Mouse (Mus musculus) cerebellum, adult 2 months (tissue): ENCODE data around the gene Kcnj3. TPM values are rescaled to one million over a fixed set of nuclear protein-coding genes. Genes with fewer than 3 reads are reported as not detected.

Source experiments
- DNase-seq, 2 experiments: peaks; one replicate each; pipeline ENCODE4 v3.0.0; 2021
- H3K27ac ChIP-seq: fragments of 200-500 bp; 2 replicates; pipeline ENCODE4 v1.5.1; 2012; ENCODE audit warnings: low read length, control low read depth, inconsistent platforms; ENCODE audit not compliant: insufficient read depth
- H3K27me3 ChIP-seq: fragments of 200-500 bp; 2 replicates; pipeline ENCODE4 v1.6.1; 2012; ENCODE audit warnings: inconsistent platforms, mild to moderate bottlenecking, low read length, moderate library complexity; ENCODE audit not compliant: control insufficient read depth, insufficient read depth
- H3K4me1 ChIP-seq: fragments of 200-500 bp; 2 replicates; pipeline ENCODE4 v1.6.1; 2011; ENCODE audit warnings: low read length; ENCODE audit not compliant: control insufficient read depth, insufficient read depth
- H3K4me3 ChIP-seq: fragments of 200-500 bp; replicated peaks from 2 replicates; pipeline ENCODE3; 2011; ENCODE audit warnings: mild to moderate bottlenecking, low read depth, low read length, control low read depth; ENCODE audit not compliant: insufficient read depth
- CTCF ChIP-seq: fragments of 200-500 bp; IDR thresholded peaks from 2 replicates; pipeline ENCODE4 v1.5.1; 2011; ENCODE audit warnings: low read depth, mild to moderate bottlenecking, control low read depth, low read length, moderate library complexity, borderline replicate concordance; ENCODE audit not compliant: insufficient read depth
- POLR2A ChIP-seq: fragments of 200-500 bp; IDR thresholded peaks from 2 replicates; pipeline ENCODE4 v1.6.1; 2011; ENCODE audit warnings: low read length, control low read depth, borderline replicate concordance; ENCODE audit not compliant: insufficient read depth
- WGBS: fragments of 180-500 bp; shearing (Covaris S2); methylation state at CpG from one replicate; pipeline ENCODE4 v1.1.7; 2018; 5-methylcytosine and 5-hydroxymethylcytosine counted together
- polyA plus RNA-seq: library from polyadenylated mRNA; depleted of rRNA; stranded (reverse); fragments of >200 nt; gene quantifications from 2 replicates; pipeline ENCODE4 v1.2.3, GENCODE M21; 2012; rRNA removed

The Kcnj3 gene
- 57.5 and 57.7 TPM in 2 replicates for polyA plus RNA-seq

DNA sequence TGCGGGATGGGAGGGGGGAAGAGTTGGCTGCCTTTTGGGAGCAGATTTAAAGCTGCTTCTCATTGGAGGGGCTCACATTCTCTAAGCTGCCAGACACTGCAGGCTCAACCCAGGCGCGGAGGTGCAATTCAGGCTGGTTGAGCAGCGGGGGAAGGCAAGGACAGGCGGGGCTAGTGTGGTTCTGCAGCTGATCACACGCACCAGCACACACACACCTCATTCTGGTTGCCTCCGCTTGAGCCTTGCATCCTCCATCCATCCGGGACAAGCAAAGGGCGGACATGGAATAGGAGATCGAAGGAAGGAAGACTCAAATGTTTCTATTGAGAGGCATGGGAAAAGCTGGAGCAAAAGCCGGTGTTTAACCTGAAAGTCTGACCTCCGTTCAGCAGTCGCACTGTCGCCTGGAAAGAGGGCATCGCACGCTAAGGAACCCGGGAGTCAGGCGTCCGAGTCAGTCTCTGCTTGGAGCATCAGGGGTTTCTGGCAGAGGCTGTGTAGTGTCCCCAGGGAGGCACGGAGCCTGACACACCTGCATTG is at the start of gene Kcnj3:
Gene Kcnj3 (plus strand): TSS at position 250 of the 540 bp plus-strand sequence.
- no peaks in the 10 kb centered on the region for H3K27me3 ChIP-seq
- TF ChIP-seq CTCF = no peak
- peak; percentile 88 for TF ChIP-seq POLR2A
- H3K4me1 ChIP-seq = no peaks in the 10 kb centered on the region
- H3K4me3 ChIP-seq = peak within 1 kb of the TSS; percentile 59
- WGBS = under 1% methylated on average over 20 of the region's 20 CpGs
- peak; percentile 86 to 88 for DNase-seq
- peak within 1 kb of the TSS; percentile 91 for H3K27ac ChIP-seq

DNA sequence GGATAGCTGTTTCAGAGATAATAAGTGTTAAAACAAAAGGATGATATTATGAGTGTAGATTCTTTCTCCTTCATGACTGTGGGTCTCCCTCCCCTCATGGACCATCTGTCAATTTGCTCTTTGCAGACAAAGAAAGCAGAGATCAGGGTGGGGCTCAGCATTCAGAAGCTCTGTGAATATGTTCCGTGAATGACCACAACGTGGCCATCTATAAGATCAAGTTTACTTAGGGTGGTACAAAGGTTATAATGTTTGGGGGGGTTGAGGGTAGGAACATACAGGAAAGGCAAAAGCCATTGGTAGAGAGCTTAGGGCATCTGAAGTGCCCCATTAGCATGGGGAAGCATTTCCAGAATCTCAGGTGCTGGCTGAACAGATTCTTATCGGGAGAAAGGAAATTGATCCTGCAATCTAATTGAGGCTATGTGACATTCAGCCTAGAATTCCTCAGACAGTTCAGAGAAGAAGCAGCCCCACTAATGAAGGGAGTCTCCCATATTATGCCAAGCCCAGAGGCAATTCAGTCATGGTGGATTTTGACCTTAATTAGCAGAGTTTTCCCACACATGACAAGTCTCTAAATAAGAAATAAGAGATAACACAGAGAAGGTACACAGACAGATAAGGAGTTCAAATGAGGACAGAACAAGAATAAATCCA is 45.3 kb upstream of the Kcnj3 start:
- DNase-seq = no peak
- WGBS = 65% methylated on average over 3 of the region's 3 CpGs
- no peak overlapping the region for H3K4me3 ChIP-seq
- no peaks in the 10 kb centered on the region for H3K27me3 ChIP-seq
- no peak overlapping the region for H3K27ac ChIP-seq
- H3K4me1 ChIP-seq = no peaks in the 10 kb centered on the region
- TF ChIP-seq CTCF (no peak), POLR2A (no peak)

DNA sequence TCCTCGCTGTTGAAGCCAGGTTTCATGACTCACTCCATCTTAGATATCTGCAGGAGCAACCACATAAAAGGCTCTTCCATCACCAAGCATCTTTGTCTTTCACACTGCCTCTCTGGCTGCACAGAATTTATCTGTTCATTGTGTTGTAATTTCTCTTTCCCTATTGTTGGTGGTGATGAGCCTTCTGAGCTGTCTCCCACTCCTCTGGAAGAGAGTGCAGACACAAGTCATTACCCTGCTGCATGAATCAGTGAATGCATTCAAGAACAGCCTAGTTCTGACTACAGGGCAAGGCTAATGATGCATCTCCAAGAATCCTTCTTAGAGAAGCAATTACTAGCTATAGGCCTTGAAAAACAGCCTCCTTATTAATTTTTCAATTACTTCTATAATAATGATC is 30.5 kb upstream of the Kcnj3 start:
- DNase-seq = no peak
- Histone ChIP-seq H3K27me3 (no peaks in the 10 kb centered on the region), H3K4me3 (no peak overlapping the region), H3K4me1 (no peaks in the 10 kb centered on the region), H3K27ac (no peak overlapping the region)
- WGBS = 75% methylated on average over 1 of the region's 1 CpGs
- no peak for TF ChIP-seq POLR2A
- no peak for TF ChIP-seq CTCF

DNA sequence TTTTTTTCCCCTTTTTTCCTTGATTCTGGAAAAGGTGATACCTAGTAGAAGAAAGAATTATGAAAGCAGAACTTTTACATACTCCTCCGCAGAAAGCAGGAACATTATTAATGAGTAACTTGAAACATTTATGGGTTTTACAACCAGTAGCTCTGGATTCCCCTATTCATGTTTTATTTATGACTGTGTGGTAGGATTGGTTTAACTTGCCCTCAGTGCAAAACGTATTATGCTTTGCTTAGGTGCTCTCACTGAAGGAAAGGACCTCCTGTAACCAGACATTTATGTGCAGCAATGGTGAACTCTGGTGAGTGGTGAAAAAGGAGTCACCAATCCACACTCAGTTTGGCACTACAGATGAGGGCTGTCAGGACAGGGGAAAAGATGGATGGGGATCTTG is 8.1 kb upstream of the Kcnj3 start:
- no peaks in the 10 kb centered on the region for H3K4me1 ChIP-seq
- TF ChIP-seq CTCF (no peak), POLR2A (no peak)
- no peak overlapping the region for H3K4me3 ChIP-seq
- DNase-seq = no peak
- WGBS = 82% methylated on average over 2 of the region's 2 CpGs
- no peaks in the 10 kb centered on the region for H3K27me3 ChIP-seq
- H3K27ac ChIP-seq = no peak overlapping the region

DNA sequence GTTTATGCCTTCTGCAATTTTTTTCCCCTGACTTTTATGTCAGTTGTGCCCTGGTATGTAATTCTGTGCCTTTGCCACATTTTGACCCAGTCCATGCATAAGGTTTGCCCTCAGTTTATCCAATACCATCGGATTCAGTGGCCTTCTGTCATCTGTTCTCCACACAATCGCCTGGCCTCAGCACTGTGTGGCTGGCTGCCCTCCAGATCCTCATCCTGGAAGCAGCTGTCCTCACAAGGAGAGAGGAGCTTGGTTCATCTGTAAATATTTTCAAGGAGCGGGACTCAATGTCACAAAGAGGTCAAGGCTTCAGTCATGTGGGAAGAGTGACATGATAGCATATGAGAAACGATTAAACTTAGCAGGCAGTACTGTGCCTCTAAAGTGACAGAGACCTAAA is 3.7 kb upstream of the Kcnj3 start:
- 5% methylated on average over 4 of the region's 4 CpGs for WGBS
- no peak for TF ChIP-seq CTCF
- no peak for TF ChIP-seq POLR2A
- Histone ChIP-seq H3K4me1 (no peaks in the 10 kb centered on the region), H3K27me3 (no peaks in the 10 kb centered on the region), H3K4me3 (no peak overlapping the region), H3K27ac (no peak overlapping the region)
- peak; percentile 76 to 79 for DNase-seq

DNA sequence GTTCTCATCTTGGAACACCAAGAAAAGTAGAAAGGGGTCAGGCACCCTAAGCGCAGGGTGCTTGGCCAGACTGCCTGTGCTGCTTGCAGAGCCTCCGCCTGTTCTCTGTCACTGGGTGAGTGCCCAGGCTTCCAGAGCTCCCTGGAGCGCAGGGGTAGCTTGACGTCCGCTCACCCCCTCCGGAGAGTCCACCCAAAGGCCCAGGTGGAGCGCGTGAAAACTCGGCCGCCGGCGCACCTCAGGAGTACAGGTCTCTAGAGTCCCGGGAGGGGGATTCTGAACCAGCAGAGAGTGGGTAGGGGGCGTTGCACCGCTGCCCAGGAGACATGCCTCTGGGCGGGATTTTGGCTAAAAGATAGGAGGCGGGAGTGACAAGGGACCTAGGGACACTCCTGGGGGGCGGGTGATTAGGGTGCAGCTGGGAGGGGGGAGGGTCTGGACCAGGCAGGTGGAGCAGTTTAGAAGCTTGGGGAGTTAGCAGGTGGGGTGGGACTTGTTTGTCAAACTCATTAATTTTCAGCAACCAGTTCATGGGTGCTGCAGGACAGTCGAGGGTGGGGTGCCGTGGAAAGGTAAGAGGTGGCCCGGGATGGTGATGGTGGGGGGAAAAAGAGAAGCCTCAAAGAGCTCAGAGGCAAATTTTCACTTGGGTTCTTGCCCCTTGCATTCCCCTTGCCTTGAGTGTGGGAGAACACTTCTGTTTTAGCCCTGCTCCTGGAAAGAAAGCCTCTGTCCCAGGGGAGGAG is 664 bp downstream of the Kcnj3 start:
- DNase-seq = peak; percentile 62 to 65
- H3K4me3 ChIP-seq = peak overlapping the region; percentile 59
- 2% methylated on average over 21 of the region's 21 CpGs for WGBS
- no peaks in the 10 kb centered on the region for H3K4me1 ChIP-seq
- TF ChIP-seq CTCF (no peak), POLR2A (no peak)
- no peaks in the 10 kb centered on the region for H3K27me3 ChIP-seq
- H3K27ac ChIP-seq = peak overlapping the region; percentile 91

DNA sequence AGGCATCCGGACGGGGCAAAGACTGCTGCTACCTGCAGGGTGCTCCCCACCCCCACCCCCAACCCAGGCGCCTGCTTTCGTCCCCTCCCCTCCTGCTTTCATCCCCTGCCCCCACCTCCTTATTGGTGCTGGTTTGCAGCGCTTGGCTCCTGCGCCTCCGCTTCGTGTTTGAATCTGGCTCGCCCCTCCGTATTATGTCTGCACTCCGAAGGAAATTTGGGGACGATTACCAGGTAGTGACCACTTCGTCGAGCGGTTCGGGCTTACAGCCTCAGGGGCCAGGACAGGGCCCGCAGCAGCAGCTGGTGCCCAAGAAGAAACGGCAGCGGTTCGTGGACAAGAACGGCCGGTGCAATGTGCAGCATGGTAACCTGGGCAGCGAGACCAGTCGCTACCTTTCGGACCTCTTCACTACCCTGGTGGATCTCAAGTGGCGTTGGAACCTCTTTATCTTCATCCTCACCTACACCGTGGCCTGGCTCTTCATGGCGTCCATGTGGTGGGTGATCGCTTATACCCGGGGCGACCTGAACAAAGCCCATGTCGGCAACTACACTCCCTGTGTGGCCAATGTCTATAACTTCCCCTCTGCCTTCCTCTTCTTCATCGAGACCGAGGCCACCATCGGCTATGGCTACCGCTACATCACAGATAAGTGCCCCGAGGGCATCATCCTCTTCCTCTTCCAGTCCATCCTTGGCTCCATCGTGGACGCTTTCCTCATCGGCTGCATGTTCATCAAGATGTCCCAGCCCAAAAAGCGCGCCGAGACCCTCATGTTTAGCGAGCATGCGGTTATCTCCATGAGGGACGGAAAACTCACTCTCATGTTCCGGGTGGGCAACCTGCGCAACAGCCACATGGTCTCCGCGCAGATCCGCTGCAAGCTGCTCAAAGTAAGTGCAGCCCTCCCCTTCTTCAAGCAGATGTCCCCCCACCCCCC is 1.5 kb downstream of the Kcnj3 start:
- H3K27ac ChIP-seq = peak overlapping the region; percentile 91
- peak; percentile 61 to 70 for DNase-seq
- H3K4me1 ChIP-seq = peaks cover 3% of the 10 kb centered on the region; the same call in 1 of the 2 replicates
- H3K27me3 ChIP-seq = no peaks in the 10 kb centered on the region
- WGBS = 1% methylated on average over 51 of the region's 51 CpGs
- H3K4me3 ChIP-seq = peak overlapping the region; percentile 59
- no peak for TF ChIP-seq POLR2A
- no peak for TF ChIP-seq CTCF
